Mouse (Mus musculus): ENCODE measurements around the gene Abr. TPM values are rescaled to one million over a fixed set of nuclear protein-coding genes. Genes with fewer than 3 reads are reported as not detected.

The Abr gene
- polyA plus RNA-seq, 1 experiment, result 30.6 TPM

GRCm38 (mm10) chr11:76525646-76526351 lies 96.3 kb downstream of the Abr start:
- Histone ChIP-seq H3K36me3 (ENCODE audit: control insufficient read depth, insufficient read depth, low read length, poor library complexity, severe bottlenecking) (no peaks in the 10 kb centered on the region), H3K4me3 (ENCODE audit: low read depth, low read length) (no peak overlapping the region), H3K9ac (ENCODE audit: low read depth, poor library complexity, severe bottlenecking) (no peak overlapping the region), H3K27me3 (ENCODE audit: control insufficient read depth, insufficient read depth, low read length, poor library complexity, severe bottlenecking) (no peaks in the 10 kb centered on the region), H3K27ac (ENCODE audit: insufficient read depth, low read length) (no peak overlapping the region), H3K4me1 (ENCODE audit: control insufficient read depth, insufficient read depth, low read length) (peaks cover 9% of the 10 kb centered on the region), H3K9me3 (replicated peaks; ENCODE audit: control insufficient read depth, insufficient read depth, low read length, poor library complexity, severe bottlenecking) (no peaks in the 10 kb centered on the region)
- TF ChIP-seq EP300 (IDR thresholded peaks at IDR 0.05; ENCODE audit: insufficient read depth, low read depth, low read length) (no peak), POLR2A (IDR thresholded peaks at IDR 0.05; ENCODE audit: insufficient read depth, low read length) (no peak), CTCF (IDR thresholded peaks at IDR 0.05; ENCODE audit: low read depth, low read length) (no peak)

- no peaks in the 10 kb centered on the region for H3K27me3 ChIP-seq (ENCODE audit: control insufficient read depth, insufficient read depth, low read length, poor library complexity, severe bottlenecking)
- TF ChIP-seq CTCF (IDR thresholded peaks at IDR 0.05; ENCODE audit: low read depth, low read length) (peak; percentile 75), POLR2A (IDR thresholded peaks at IDR 0.05; ENCODE audit: insufficient read depth, low read length) (no peak)
- no peak overlapping the region for H3K9ac ChIP-seq (ENCODE audit: low read depth, poor library complexity, severe bottlenecking)
- H3K4me3 ChIP-seq (ENCODE audit: low read depth, low read length), result no peak overlapping the region
- no peaks in the 10 kb centered on the region for H3K9me3 ChIP-seq (replicated peaks; ENCODE audit: control insufficient read depth, insufficient read depth, low read length, poor library complexity, severe bottlenecking)
- no peaks in the 10 kb centered on the region for H3K36me3 ChIP-seq (ENCODE audit: control insufficient read depth, insufficient read depth, low read length, poor library complexity, severe bottlenecking)
- peaks cover 6% of the 10 kb centered on the region for H3K4me1 ChIP-seq (ENCODE audit: control insufficient read depth, insufficient read depth, low read length)
- no peak overlapping the region for H3K27ac ChIP-seq (ENCODE audit: insufficient read depth, low read length)
Observed at GRCm38 (mm10) chr11:76524947-76525346, 97.2 kb downstream of the Abr start.

GRCm38 (mm10) chr11:76523356-76523755 lies 98.8 kb downstream of the Abr start:
- TF ChIP-seq CTCF (IDR thresholded peaks at IDR 0.05; ENCODE audit: low read depth, low read length) (no peak), EP300 (IDR thresholded peaks at IDR 0.05; ENCODE audit: insufficient read depth, low read depth, low read length) (no peak), POLR2A (IDR thresholded peaks at IDR 0.05; ENCODE audit: insufficient read depth, low read length) (no peak)
- H3K4me3 ChIP-seq (ENCODE audit: low read depth, low read length), result no peak overlapping the region
- no peaks in the 10 kb centered on the region for H3K36me3 ChIP-seq (ENCODE audit: control insufficient read depth, insufficient read depth, low read length, poor library complexity, severe bottlenecking)
- H3K9ac ChIP-seq (ENCODE audit: low read depth, poor library complexity, severe bottlenecking), result no peak overlapping the region
- H3K4me1 ChIP-seq (ENCODE audit: control insufficient read depth, insufficient read depth, low read length), result no peaks in the 10 kb centered on the region
- H3K27ac ChIP-seq (ENCODE audit: insufficient read depth, low read length), result no peak overlapping the region
- no peaks in the 10 kb centered on the region for H3K27me3 ChIP-seq (ENCODE audit: control insufficient read depth, insufficient read depth, low read length, poor library complexity, severe bottlenecking)
- H3K9me3 ChIP-seq (replicated peaks; ENCODE audit: control insufficient read depth, insufficient read depth, low read length, poor library complexity, severe bottlenecking), result no peaks in the 10 kb centered on the region

- Histone ChIP-seq H3K9me3 (replicated peaks; ENCODE audit: control insufficient read depth, insufficient read depth, low read length, poor library complexity, severe bottlenecking) (no peaks in the 10 kb centered on the region), H3K27me3 (ENCODE audit: control insufficient read depth, insufficient read depth, low read length, poor library complexity, severe bottlenecking) (no peaks in the 10 kb centered on the region), H3K27ac (ENCODE audit: insufficient read depth, low read length) (no peak overlapping the region), H3K4me3 (ENCODE audit: low read depth, low read length) (no peak overlapping the region), H3K9ac (ENCODE audit: low read depth, poor library complexity, severe bottlenecking) (no peak overlapping the region), H3K36me3 (ENCODE audit: control insufficient read depth, insufficient read depth, low read length, poor library complexity, severe bottlenecking) (no peaks in the 10 kb centered on the region), H3K4me1 (ENCODE audit: control insufficient read depth, insufficient read depth, low read length) (no peaks in the 10 kb centered on the region)
- TF ChIP-seq EP300 (IDR thresholded peaks at IDR 0.05; ENCODE audit: insufficient read depth, low read depth, low read length), result no peak
- no peak for TF ChIP-seq POLR2A (IDR thresholded peaks at IDR 0.05; ENCODE audit: insufficient read depth, low read length)
- no peak for TF ChIP-seq CTCF (IDR thresholded peaks at IDR 0.05; ENCODE audit: low read depth, low read length)
Observed at GRCm38 (mm10) chr11:76520889-76521288, 101.2 kb downstream of the Abr start.

GRCm38 (mm10) chr11:76518613-76519012 lies 103.5 kb downstream of the Abr start:
- no peak overlapping the region for H3K9ac ChIP-seq (ENCODE audit: low read depth, poor library complexity, severe bottlenecking)
- H3K27me3 ChIP-seq (ENCODE audit: control insufficient read depth, insufficient read depth, low read length, poor library complexity, severe bottlenecking), result no peaks in the 10 kb centered on the region
- H3K4me1 ChIP-seq (ENCODE audit: control insufficient read depth, insufficient read depth, low read length), result no peaks in the 10 kb centered on the region
- TF ChIP-seq EP300 (IDR thresholded peaks at IDR 0.05; ENCODE audit: insufficient read depth, low read depth, low read length) (no peak), POLR2A (IDR thresholded peaks at IDR 0.05; ENCODE audit: insufficient read depth, low read length) (no peak), CTCF (IDR thresholded peaks at IDR 0.05; ENCODE audit: low read depth, low read length) (no peak)
- no peak overlapping the region for H3K4me3 ChIP-seq (ENCODE audit: low read depth, low read length)
- no peaks in the 10 kb centered on the region for H3K36me3 ChIP-seq (ENCODE audit: control insufficient read depth, insufficient read depth, low read length, poor library complexity, severe bottlenecking)
- H3K27ac ChIP-seq (ENCODE audit: insufficient read depth, low read length), result no peak overlapping the region
- no peaks in the 10 kb centered on the region for H3K9me3 ChIP-seq (replicated peaks; ENCODE audit: control insufficient read depth, insufficient read depth, low read length, poor library complexity, severe bottlenecking)

- no peaks in the 10 kb centered on the region for H3K27me3 ChIP-seq (ENCODE audit: control insufficient read depth, insufficient read depth, low read length, poor library complexity, severe bottlenecking)
- H3K4me3 ChIP-seq (ENCODE audit: low read depth, low read length), result no peak overlapping the region
- no peak for TF ChIP-seq POLR2A (IDR thresholded peaks at IDR 0.05; ENCODE audit: insufficient read depth, low read length)
- TF ChIP-seq CTCF (IDR thresholded peaks at IDR 0.05; ENCODE audit: low read depth, low read length), result no peak
- no peak for TF ChIP-seq EP300 (IDR thresholded peaks at IDR 0.05; ENCODE audit: insufficient read depth, low read depth, low read length)
- no peaks in the 10 kb centered on the region for H3K9me3 ChIP-seq (replicated peaks; ENCODE audit: control insufficient read depth, insufficient read depth, low read length, poor library complexity, severe bottlenecking)
- no peak overlapping the region for H3K9ac ChIP-seq (ENCODE audit: low read depth, poor library complexity, severe bottlenecking)
- no peak overlapping the region for H3K27ac ChIP-seq (ENCODE audit: insufficient read depth, low read length)
- no peaks in the 10 kb centered on the region for H3K36me3 ChIP-seq (ENCODE audit: control insufficient read depth, insufficient read depth, low read length, poor library complexity, severe bottlenecking)
- no peaks in the 10 kb centered on the region for H3K4me1 ChIP-seq (ENCODE audit: control insufficient read depth, insufficient read depth, low read length)
Observed at GRCm38 (mm10) chr11:76518125-76518524, 104.0 kb downstream of the Abr start.
